Mouse (Mus musculus) liver, embryonic 14.5 days (tissue): Measurements from ENCODE around the gene Rin1.

Experiments
- CTCF ChIP-seq: IDR thresholded peaks from 2 replicates; pipeline ENCODE4 v1.5.1; 2016; ENCODE audit warnings: antibody characterized with exemption, low read depth, control low read depth
- EP300 ChIP-seq: IDR thresholded peaks from 2 replicates; pipeline ENCODE4 v1.6.1; 2016; ENCODE audit warnings: antibody characterized with exemption, low read depth

- TF ChIP-seq CTCF: peak; percentile 75
- no peak for TF ChIP-seq EP300
Measured at GRCm38 (mm10) chr19:5073028-5073427, 22.7 kb downstream of the Rin1 start.
